Mouse (Mus musculus) small intestine, adult 2 months (tissue): ENCODE results near the gene Ust.

Experiments used
- CTCF ChIP-seq: fragments of 200-500 bp; IDR thresholded peaks from 2 replicates; pipeline ENCODE4 v1.5.1; 2012; ENCODE audit warnings: low read depth, mild to moderate bottlenecking, control low read depth, inconsistent platforms, low read length, moderate library complexity, mixed read lengths; ENCODE audit not compliant: insufficient replicate concordance, insufficient read length; ENCODE audit errors: extremely low read depth
- POLR2A ChIP-seq: fragments of 200-500 bp; IDR thresholded peaks from 2 replicates; pipeline ENCODE4 v1.6.1; 2012; ENCODE audit warnings: low read depth, mild to moderate bottlenecking, control low read depth, inconsistent platforms, low read length, moderate library complexity

DNA sequence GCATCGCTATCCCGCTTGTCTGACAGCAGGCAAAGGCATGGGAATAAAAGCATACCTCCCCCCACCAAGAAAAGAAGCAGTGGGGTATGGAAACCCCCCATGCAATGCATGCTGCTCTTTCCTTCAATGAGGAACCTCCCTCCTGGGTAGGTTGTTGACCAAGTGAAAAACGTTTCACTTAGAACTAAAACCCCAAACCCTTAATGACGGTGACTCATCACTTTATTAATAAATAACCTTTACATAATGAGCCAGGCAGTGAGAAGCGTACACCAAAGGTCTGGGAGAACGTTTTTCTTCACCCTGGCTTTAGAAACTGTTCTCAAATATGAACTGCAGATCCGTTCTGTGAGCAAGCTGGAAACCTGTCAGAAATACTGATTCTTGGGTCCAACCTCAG, 130.4 kb downstream of the Ust start:
- TF ChIP-seq CTCF (no peak), POLR2A (no peak)
